Mouse (Mus musculus): ENCODE data around the gene Mfsd2a. TPM values are rescaled to one million over a fixed set of nuclear protein-coding genes. Genes with fewer than 3 reads are reported as not detected.

Gene Mfsd2a
- polyA plus RNA-seq, 1 experiment from 2014 or later, result 29.3 TPM

DNA sequence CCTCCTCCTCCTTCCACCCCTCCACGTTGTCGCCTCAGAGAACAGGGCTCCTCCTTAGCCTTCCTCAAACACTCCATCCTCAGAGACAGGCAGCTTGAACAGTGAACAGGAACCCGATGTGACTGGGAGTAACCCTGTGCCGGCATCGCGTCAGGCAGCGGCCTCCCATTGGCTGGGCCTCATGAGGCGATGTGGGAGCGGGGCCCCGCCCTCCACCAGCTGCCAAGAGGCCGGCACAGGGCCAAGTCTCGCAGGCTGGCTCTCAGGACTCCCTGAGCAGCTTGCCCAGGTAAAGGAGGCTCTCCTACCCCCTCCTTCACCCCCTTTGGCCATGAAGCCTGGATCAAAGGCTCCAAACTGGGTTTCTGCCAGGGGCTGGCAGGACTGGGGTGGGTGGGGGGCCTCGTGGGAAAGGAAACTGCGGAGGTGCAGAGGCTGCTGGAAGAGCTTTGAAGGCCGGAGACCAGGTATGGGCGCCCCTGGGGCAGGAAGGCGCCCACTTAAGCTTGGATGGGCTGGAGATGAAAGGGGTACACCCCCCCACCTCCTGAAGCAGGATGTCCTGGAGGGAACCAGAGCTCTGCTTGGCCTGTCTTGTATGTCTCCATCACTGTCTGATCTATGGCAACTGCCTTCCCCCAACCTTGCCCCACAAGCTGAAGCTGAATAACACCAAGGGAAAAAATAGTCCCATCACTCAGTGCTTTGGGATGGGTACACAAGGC is 5.4 kb downstream of the Mfsd2a start:
- peak overlapping the region; percentile 46; the same call in 1 of the 2 replicates for H3K9ac ChIP-seq (replicated peaks)
- no peaks in the 10 kb centered on the region for H3K9me3 ChIP-seq (replicated peaks)
- H3K4me2 ChIP-seq, result peak overlapping the region; percentile 56
- WGBS, result 10% methylated on average over 17 of the region's 17 CpGs
- peak overlapping the region; percentile 75 for H3K27ac ChIP-seq (replicated peaks)
- no peaks in the 10 kb centered on the region for H3K27me3 ChIP-seq (replicated peaks)
- peak overlapping the region; percentile 20 for H3K4me3 ChIP-seq (replicated peaks)
- peak; percentile 91 for ATAC-seq (ENCODE audit: low FRiP score)
- no peaks in the 10 kb centered on the region for H3K36me3 ChIP-seq
- peaks cover 43% of the 10 kb centered on the region for H3K4me1 ChIP-seq

DNA sequence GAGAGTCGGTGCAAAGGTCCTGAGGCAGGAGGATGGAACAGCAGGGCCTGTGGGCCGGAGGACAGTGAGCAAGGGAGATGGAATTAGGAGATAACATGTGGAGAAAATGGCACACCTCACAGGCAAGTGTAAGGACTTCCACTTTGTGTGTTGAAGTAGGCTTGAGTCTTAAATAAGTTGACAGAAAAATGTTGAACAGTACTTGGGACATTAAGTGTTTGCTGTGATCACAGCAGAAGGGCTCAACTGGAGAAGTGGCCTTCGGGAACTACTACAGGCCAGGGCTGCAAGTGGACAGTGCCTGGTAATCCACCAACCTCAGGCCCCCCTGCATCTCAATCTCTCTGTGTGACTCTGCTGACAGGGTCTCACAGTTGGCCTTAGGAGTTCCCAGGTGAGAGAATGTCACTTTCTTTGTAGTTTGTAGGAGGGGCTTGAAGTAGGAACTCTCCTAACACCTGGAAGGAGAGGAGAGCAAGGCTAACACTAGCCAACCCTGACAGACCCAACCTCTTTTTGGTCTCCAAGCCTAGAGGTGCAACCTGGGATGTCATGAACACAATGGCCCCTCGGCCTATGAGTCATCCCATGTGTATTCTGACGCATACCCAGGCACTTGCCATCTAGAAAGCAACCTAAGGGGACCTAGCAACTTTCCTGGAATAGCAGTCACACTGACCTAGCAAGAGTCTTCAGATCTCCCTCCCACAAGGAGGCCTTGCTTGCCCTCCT is 6.1 kb downstream of the Mfsd2a start:
- H3K4me1 ChIP-seq, result peaks cover 36% of the 10 kb centered on the region
- no peaks in the 10 kb centered on the region for H3K27me3 ChIP-seq (replicated peaks)
- H3K4me2 ChIP-seq, result peak overlapping the region; percentile 56
- peak; percentile 51 for ATAC-seq (ENCODE audit: low FRiP score)
- H3K9me3 ChIP-seq (replicated peaks), result no peaks in the 10 kb centered on the region
- H3K4me3 ChIP-seq (replicated peaks), result peak overlapping the region; percentile 20
- no peaks in the 10 kb centered on the region for H3K36me3 ChIP-seq
- 66% methylated on average over 5 of the region's 5 CpGs for WGBS
- peak overlapping the region; percentile 75 for H3K27ac ChIP-seq (replicated peaks)
- H3K9ac ChIP-seq (replicated peaks), result no peak overlapping the region

DNA sequence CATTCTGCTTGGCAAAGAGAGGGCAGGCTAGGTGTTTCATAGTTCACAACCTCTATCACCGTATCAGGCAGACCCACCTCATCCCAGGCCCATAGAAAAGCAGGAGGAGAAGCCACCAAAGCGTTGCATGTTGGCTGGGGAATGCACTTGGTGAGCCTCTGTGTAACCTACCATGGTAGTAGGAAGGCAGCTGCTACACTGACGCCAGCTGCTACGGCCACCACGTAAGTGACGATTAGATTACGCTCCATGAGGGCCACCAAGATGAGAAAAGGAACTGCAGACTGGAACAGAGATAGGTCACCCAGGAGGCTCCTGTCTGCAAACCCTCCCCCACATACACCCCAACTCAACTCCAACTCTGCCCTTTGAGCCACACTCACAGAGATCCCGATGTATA is 11.9 kb downstream of the Mfsd2a start:
- no peak overlapping the region for H3K4me2 ChIP-seq
- no peaks in the 10 kb centered on the region for H3K4me1 ChIP-seq
- ATAC-seq (ENCODE audit: low FRiP score), result no peak
- no peak overlapping the region for H3K27ac ChIP-seq (replicated peaks)
- no peak overlapping the region for H3K4me3 ChIP-seq (replicated peaks)
- H3K27me3 ChIP-seq (replicated peaks), result no peaks in the 10 kb centered on the region
- no peaks in the 10 kb centered on the region for H3K36me3 ChIP-seq
- H3K9me3 ChIP-seq (replicated peaks), result no peaks in the 10 kb centered on the region
- no peak overlapping the region for H3K9ac ChIP-seq (replicated peaks)
- WGBS, result 96% methylated on average over 8 of the region's 8 CpGs

DNA sequence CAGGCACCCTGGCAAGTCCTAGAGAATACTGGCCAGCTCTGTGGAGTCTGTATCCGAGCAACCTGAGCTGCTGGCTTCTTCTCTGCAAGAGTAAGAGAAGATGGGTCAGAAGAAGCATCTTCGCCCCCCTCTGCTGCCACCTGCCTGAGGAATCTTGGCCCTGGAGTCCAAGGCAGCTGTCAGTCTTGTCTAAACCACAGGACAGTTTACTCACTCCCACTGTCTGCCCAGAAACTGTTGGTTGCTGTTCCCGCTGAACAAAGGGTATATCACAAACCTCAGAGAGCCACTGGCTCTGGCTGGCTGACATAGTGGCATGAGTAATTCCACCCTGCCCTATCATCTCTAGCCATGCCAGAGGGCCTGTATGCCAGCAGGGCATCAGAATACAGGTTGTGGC is 13.8 kb downstream of the Mfsd2a start:
- Histone ChIP-seq H3K9me3 (replicated peaks) (no peaks in the 10 kb centered on the region), H3K4me2 (no peak overlapping the region), H3K27ac (replicated peaks) (no peak overlapping the region), H3K27me3 (replicated peaks) (no peaks in the 10 kb centered on the region), H3K4me1 (no peaks in the 10 kb centered on the region), H3K4me3 (replicated peaks) (no peak overlapping the region), H3K36me3 (no peaks in the 10 kb centered on the region), H3K9ac (replicated peaks) (no peak overlapping the region)
- no peak for ATAC-seq (ENCODE audit: low FRiP score)
- WGBS, result 86% methylated on average over 3 of the region's 3 CpGs

DNA sequence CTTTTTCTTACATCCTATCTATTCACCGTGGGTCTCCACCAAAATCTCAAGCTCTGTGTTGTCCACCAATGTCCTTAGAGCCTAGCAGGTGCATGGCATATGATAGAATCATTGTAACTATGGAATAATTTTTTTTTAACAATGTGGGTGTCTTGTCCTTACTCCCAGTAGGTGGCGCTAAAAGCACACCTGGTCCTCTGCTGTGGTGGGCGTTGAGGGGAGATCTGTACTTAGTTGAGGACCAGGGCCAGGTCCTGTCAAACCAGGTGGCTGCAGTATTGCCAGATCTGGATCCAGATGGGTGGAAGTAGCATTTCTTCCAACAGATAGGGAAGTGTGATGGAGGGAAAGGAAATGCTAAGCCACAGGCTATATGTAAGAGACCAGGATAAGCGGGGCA is 16.6 kb downstream of the Mfsd2a start:
- no peaks in the 10 kb centered on the region for H3K36me3 ChIP-seq
- H3K4me1 ChIP-seq, result no peaks in the 10 kb centered on the region
- no peak overlapping the region for H3K9ac ChIP-seq (replicated peaks)
- 0 out of 2 replicates have a peak, but pooled peaks have one; percentile 41 for ATAC-seq (ENCODE audit: low FRiP score)
- 27% methylated on average over 4 of the region's 4 CpGs for WGBS
- H3K27ac ChIP-seq (replicated peaks), result no peak overlapping the region
- H3K27me3 ChIP-seq (replicated peaks), result no peaks in the 10 kb centered on the region
- no peak overlapping the region for H3K4me3 ChIP-seq (replicated peaks)
- H3K9me3 ChIP-seq (replicated peaks), result no peaks in the 10 kb centered on the region
- H3K4me2 ChIP-seq, result no peak overlapping the region

DNA sequence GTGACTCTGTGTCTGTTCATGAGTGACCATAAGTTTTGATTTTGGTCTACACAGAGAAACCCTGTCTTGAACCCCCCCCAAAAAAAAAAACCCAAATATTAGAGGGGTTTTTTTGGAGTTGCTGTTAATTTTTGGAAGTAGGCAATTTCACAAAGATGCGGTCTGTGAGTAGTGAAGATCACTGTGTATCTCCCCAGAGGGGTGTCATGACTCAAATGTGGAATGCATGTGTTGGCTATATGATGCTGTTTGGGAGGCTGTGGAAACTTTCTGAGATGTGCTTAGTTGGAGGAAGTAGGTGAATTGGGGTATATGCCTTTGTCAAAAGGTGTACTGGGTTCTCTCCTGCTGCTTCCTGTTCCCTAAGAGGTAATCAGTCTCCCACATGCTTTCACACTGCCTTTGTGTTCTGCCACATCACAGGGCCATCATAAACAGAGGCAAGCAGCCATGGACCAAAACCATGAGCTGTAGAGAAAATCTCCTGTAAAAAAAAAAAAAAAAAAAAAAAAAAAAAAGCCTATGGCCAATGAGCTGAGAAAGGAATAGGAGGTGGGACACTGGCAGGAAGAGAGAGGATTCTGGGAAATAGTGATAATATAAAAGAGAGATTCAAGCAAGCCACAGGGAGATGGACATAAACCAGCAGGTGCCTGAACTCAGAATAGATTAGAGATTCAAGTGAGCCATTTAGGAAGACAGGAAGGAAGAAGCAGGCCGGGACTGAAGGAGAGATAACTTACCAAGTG is 21.8 kb downstream of the Mfsd2a start:
- H3K36me3 ChIP-seq, result no peaks in the 10 kb centered on the region
- H3K4me3 ChIP-seq (replicated peaks), result no peak overlapping the region
- no peak overlapping the region for H3K4me2 ChIP-seq
- no peaks in the 10 kb centered on the region for H3K9me3 ChIP-seq (replicated peaks)
- no peak overlapping the region for H3K27ac ChIP-seq (replicated peaks)
- WGBS, result 79% methylated on average over 2 of the region's 2 CpGs
- H3K27me3 ChIP-seq (replicated peaks), result no peaks in the 10 kb centered on the region
- no peak for ATAC-seq (ENCODE audit: low FRiP score)
- H3K9ac ChIP-seq (replicated peaks), result no peak overlapping the region
- no peaks in the 10 kb centered on the region for H3K4me1 ChIP-seq

DNA sequence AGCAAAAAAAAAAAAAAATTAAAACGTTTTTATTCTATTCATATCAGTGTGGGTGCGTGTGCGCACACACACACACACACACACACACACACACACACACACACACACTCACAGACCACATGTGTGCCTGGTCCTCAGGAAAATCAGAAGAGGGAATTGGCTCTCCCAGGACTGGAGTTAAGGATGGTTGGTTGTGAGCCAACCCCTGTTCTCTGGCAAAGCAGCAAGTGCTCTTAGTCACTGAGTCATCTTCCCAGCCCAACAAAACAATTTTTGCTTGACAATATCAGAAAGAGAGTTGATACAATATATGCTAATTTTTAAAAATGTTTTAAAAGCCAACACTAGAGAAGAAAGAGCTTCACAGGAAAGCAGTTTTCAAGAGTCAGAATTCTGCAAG is 23.5 kb downstream of the Mfsd2a start:
- no peak overlapping the region for H3K4me2 ChIP-seq
- H3K36me3 ChIP-seq, result no peaks in the 10 kb centered on the region
- no peaks in the 10 kb centered on the region for H3K27me3 ChIP-seq (replicated peaks)
- no peak overlapping the region for H3K9ac ChIP-seq (replicated peaks)
- ATAC-seq (ENCODE audit: low FRiP score), result no peak
- H3K27ac ChIP-seq (replicated peaks), result no peak overlapping the region
- H3K9me3 ChIP-seq (replicated peaks), result no peaks in the 10 kb centered on the region
- no peaks in the 10 kb centered on the region for H3K4me1 ChIP-seq
- no peak overlapping the region for H3K4me3 ChIP-seq (replicated peaks)
- WGBS, result 85% methylated on average over 3 of the region's 3 CpGs

DNA sequence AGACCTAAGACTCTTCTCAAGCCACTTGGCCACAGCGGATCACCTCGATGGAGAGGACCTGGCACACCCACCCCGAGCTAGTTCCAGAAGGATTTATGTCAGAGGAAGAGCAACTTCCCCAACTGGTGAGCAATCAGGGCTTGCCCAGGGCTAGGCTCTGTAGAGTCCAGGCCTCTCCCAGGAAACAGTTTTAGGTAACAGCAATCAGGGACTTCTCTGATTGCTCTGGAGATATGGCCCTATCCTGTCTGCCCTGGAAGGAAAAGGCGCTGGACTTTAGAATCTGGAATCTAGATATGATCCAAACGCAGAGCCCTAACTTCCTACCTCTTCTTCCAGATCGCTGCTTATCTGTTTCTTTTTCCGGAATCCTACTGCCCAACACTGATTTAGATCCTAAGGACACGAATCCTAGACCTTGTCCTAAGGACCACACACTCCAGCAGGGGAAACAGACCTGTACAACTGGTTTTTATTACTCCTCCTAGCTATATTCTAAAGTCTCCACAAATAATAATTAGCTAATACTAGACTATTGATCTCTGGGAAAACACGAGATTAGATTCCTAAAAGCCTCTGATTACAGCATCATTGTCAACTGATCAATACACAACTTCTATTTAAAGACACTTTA is 25.4 kb downstream of the Mfsd2a start:
- no peak overlapping the region for H3K9ac ChIP-seq (replicated peaks)
- H3K27me3 ChIP-seq (replicated peaks), result no peaks in the 10 kb centered on the region
- no peaks in the 10 kb centered on the region for H3K4me1 ChIP-seq
- WGBS, result 90% methylated on average over 9 of the region's 9 CpGs
- H3K36me3 ChIP-seq, result no peaks in the 10 kb centered on the region
- H3K27ac ChIP-seq (replicated peaks), result no peak overlapping the region
- ATAC-seq (ENCODE audit: low FRiP score), result no peak
- no peak overlapping the region for H3K4me2 ChIP-seq
- no peaks in the 10 kb centered on the region for H3K9me3 ChIP-seq (replicated peaks)
- H3K4me3 ChIP-seq (replicated peaks), result no peak overlapping the region

DNA sequence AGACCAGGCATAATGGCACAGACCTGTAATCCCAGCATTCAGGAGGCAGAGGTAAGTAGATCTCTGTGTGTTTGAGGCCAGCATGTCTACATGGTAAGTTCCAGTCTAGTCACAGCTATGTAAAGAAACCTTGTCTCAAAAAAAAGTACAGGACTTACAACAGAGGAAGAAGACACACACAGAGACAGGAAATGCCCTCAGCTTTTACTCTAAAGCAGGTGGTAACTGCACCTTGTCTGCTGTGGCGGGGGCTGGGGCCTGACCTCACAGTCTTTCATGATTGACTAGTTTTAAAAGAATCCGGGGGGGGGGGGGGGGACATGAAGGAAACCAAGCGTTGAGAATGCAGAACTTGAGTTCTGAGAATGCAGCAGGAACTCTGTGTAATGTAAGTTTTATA is 27.1 kb downstream of the Mfsd2a start:
- no peaks in the 10 kb centered on the region for H3K4me1 ChIP-seq
- no peaks in the 10 kb centered on the region for H3K9me3 ChIP-seq (replicated peaks)
- no peak overlapping the region for H3K27ac ChIP-seq (replicated peaks)
- no peak overlapping the region for H3K4me3 ChIP-seq (replicated peaks)
- 62% methylated on average over 3 of the region's 3 CpGs for WGBS
- ATAC-seq (ENCODE audit: low FRiP score), result no peak
- H3K27me3 ChIP-seq (replicated peaks), result no peaks in the 10 kb centered on the region
- no peak overlapping the region for H3K9ac ChIP-seq (replicated peaks)
- no peaks in the 10 kb centered on the region for H3K36me3 ChIP-seq
- H3K4me2 ChIP-seq, result no peak overlapping the region

DNA sequence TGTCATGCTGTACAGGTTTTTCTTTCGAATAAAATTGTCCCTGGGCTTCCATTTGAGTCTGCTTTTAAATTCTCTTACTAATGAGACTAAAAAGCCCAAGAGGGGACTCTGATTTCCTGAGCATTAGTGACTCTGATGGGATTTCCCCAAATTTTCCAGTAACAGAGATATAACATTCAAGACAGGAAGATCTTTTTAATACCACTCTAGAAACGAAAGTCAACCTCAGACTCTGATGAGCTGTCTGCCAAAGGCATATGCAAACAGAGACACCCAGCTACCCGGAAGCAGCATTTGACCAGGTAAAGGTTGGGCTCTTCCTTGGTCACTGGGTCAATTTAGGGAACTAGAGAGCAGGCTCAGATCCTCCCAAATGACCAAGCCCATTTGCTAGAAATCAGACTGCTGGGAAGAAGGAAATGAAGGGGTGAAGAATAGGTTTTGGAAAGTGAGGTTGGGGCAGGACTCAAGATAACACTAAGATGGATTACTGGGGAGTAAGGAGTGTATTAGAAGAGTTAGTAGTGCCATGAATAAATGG is 27.9 kb downstream of the Mfsd2a start:
- Histone ChIP-seq H3K4me1 (no peaks in the 10 kb centered on the region), H3K9ac (replicated peaks) (no peak overlapping the region), H3K27me3 (replicated peaks) (no peaks in the 10 kb centered on the region), H3K36me3 (no peaks in the 10 kb centered on the region), H3K9me3 (replicated peaks) (no peaks in the 10 kb centered on the region), H3K4me2 (no peak overlapping the region), H3K27ac (replicated peaks) (no peak overlapping the region), H3K4me3 (replicated peaks) (no peak overlapping the region)
- 75% methylated on average over 3 of the region's 3 CpGs for WGBS
- no peak for ATAC-seq (ENCODE audit: low FRiP score)

DNA sequence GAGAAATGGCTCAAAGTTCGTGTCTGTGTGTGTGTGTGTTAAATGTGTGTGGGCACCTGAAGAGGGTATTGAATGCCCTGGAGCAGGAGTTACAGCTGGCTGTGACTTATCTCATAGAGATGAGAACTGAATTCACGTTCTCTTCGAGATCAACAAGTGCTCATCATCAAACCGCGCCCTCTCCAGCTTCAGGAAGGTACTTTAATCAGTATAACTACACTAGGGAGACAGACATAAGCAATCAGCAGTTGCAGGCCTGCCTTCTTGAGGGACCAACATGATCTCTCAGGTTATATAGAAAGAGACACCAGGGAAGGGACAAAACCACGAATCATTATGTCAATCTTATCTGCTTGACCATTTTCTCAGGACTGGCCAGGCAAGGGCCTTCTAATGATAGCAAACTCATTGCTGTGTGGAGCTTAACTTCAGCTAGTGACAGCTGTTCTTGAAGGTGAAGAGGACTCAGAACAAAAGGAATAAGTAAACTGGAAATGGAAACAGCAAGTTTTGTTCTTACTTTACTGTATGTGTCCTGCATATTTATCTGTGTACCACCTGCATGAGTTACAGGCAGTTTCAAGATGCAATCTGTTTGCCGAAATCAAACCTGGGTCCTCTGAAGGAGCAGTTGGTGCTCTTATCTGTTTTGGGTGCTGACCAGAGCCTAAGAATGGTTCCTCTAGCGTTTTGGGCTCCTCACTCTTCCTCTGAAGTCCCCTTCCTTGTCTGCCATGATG is 28.6 kb downstream of the Mfsd2a start:
- Histone ChIP-seq H3K27ac (replicated peaks) (no peak overlapping the region), H3K36me3 (no peaks in the 10 kb centered on the region), H3K4me1 (no peaks in the 10 kb centered on the region), H3K4me3 (replicated peaks) (no peak overlapping the region), H3K9ac (replicated peaks) (no peak overlapping the region), H3K9me3 (replicated peaks) (no peaks in the 10 kb centered on the region), H3K4me2 (no peak overlapping the region), H3K27me3 (replicated peaks) (no peaks in the 10 kb centered on the region)
- no peak for ATAC-seq (ENCODE audit: low FRiP score)
- 80% methylated on average over 8 of the region's 8 CpGs for WGBS
